Mouse (Mus musculus): ENCODE data around the gene Pdcd4. TPM values are rescaled to one million over a fixed set of nuclear protein-coding genes. Genes with fewer than 3 reads are reported as not detected.

Pdcd4 gene
- polyA plus RNA-seq, 1 experiment, result 30.8 TPM

DNA sequence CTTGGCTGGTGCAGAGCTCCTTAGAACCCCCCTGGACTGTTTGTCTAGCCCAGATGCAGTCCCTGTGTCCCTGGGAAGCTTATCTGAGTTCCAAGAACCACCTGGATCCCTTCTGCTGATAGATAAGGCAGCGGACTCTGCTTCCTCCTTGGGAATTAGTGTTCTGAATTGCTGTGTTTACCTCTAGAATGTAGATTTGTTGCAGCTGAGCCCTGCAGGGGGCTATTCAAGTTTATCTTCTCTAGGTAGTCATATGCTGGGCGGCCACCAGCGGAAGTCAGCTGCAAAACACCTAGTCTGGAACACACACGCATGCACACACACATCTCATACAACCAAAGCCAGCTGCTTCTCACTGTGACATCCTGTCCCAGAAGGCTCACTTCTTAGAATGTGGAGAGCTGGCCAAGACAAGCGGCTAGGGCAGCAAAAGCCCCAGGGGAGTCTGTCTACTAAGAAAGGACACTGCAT lies 1.2 kb upstream of the Pdcd4 start:
- DNase-seq (ENCODE audit: low read depth), result no peak
- TF ChIP-seq POLR2A (IDR thresholded peaks at IDR 0.05; ENCODE audit: borderline replicate concordance, extremely low read depth, insufficient read depth, insufficient read length, poor library complexity, severe bottlenecking) (no peak), CTCF (IDR thresholded peaks at IDR 0.05; ENCODE audit: borderline replicate concordance, extremely low read depth, insufficient read depth, insufficient read length) (no peak)

- DNase-seq (ENCODE audit: low read depth), result no peak
- TF ChIP-seq CTCF (IDR thresholded peaks at IDR 0.05; ENCODE audit: borderline replicate concordance, extremely low read depth, insufficient read depth, insufficient read length), result no peak
- TF ChIP-seq POLR2A (IDR thresholded peaks at IDR 0.05; ENCODE audit: borderline replicate concordance, extremely low read depth, insufficient read depth, insufficient read length, poor library complexity, severe bottlenecking), result no peak
Observed at GRCm38 (mm10) chr19:53891569-53891968, 462 bp upstream of the Pdcd4 start.

DNA sequence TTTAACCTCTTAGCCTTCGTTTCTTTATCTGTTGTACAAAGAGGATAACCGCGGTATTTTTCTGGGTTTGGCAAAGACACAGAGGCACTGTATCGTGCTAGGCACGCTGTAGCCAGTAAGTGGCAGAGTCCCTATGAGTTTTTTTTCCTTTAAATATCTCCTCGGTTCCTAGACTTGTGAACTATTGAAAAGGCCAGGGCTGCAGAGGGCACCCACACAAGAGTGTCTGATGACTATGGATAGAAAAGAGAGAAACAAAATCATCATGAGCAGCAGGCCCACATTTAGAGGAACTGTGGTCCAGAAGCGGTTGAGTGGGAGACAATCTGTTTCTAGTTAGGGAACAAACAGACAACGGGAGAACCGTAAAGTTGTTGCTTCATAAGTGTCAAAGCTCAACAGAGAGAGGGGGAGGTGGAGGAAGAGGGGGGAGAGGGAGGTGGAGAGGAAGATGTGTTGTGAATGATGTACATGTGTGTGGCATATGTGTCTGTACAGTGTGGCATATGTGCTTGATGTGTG lies 868 bp downstream of the Pdcd4 start:
- DNase-seq (ENCODE audit: low read depth), result no peak
- TF ChIP-seq CTCF (IDR thresholded peaks at IDR 0.05; ENCODE audit: borderline replicate concordance, extremely low read depth, insufficient read depth, insufficient read length), result no peak

DNA sequence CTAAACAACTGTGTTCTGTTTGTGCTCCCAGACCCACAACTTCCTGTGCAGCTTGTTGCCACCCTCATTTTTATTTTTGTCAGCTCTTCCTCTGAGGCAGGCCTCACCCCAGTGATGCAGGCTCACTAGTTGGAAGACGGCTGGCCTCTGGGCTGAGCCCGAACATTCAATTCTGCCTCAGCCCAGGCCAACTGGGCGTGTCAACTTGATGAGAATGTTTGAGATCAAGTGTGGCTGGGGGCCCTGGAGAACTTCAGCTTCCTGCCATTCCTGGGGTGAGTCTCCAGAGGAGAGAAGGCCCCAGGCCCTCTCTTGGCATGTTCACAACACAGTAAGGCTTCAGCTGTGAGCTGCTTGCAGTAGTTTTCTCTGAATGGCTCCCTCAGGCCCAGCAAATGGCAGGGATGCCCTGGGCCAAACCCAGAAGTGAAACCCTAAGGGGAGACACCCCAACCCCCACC lies 1.7 kb downstream of the Pdcd4 start:
- TF ChIP-seq POLR2A (IDR thresholded peaks at IDR 0.05; ENCODE audit: borderline replicate concordance, extremely low read depth, insufficient read depth, insufficient read length, poor library complexity, severe bottlenecking) (no peak), CTCF (IDR thresholded peaks at IDR 0.05; ENCODE audit: borderline replicate concordance, extremely low read depth, insufficient read depth, insufficient read length) (no peak)
- no peak for DNase-seq (ENCODE audit: low read depth)

DNA sequence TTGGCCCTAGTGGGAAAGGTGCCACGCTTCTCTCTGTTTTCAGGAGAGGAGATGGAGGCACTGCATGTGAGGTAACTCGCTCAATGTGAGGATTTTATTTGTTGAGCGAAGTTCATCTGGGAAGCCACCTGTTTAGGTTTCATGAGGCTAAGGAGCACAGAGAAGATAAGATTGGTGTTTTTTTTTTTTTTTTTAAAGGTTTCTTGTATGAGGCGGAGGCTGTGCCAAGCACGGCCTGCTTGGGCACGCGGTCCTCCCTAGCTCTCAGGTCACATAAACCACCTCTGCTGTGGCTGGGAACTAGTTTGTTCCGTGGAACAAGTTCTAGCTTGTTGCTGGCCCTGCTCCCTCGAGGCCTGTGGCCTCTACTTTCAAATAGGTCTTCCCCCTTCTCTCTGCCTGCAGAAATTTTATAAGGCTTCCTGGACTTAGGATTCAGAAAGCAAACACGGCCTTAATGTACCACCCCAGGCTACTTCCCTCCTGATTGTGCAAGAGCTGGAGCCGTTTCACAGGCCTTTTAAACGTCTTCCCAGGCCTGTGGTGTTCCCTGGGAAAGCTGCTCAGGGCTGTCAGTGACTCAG lies 2.6 kb downstream of the Pdcd4 start:
- no peak for TF ChIP-seq POLR2A (IDR thresholded peaks at IDR 0.05; ENCODE audit: borderline replicate concordance, extremely low read depth, insufficient read depth, insufficient read length, poor library complexity, severe bottlenecking)
- no peak for TF ChIP-seq CTCF (IDR thresholded peaks at IDR 0.05; ENCODE audit: borderline replicate concordance, extremely low read depth, insufficient read depth, insufficient read length)
- DNase-seq (ENCODE audit: low read depth), result no peak

DNA sequence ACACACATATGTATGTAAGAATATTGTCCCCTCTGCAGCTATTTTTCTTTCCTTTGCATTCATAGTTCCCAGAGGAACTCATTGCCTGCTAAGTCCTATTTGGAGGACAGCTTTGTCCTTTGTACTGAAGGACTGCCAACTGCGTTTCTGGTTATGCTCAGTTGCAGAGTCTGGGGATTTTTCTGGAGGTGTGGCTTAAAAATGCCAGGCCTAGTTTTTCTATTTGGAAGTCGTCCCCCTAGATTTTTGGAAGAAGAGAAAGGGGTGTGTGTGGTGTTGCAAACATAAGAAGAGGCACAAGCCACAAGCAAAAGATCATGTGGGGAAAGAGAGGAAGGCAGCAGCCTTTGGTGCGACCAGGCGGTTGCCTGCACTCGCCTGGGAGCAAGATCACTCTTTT lies 6.0 kb downstream of the Pdcd4 start:
- TF ChIP-seq CTCF (IDR thresholded peaks at IDR 0.05; ENCODE audit: borderline replicate concordance, extremely low read depth, insufficient read depth, insufficient read length) (no peak), POLR2A (IDR thresholded peaks at IDR 0.05; ENCODE audit: borderline replicate concordance, extremely low read depth, insufficient read depth, insufficient read length, poor library complexity, severe bottlenecking) (no peak)
- no peak for DNase-seq (ENCODE audit: low read depth)

DNA sequence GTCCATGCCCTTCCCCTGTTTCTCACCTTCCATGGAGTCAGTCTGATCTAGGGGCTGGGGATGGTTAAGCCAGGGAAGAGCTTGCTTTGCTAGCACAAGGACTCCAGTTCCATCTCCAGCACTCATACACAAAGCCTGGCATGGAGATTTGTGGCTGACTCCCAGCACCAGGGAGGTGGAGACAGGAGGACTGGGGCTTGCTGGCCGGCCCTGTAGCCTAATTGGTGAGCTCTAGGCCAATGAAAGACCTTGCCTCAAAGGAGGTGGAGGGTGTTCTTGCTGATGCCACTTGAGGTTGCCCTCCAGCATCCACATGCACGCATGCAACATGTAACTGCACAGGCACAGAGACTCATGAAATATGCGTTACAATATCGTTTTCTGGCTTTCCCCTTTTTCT lies 6.5 kb downstream of the Pdcd4 start:
- no peak for TF ChIP-seq POLR2A (IDR thresholded peaks at IDR 0.05; ENCODE audit: borderline replicate concordance, extremely low read depth, insufficient read depth, insufficient read length, poor library complexity, severe bottlenecking)
- no peak for TF ChIP-seq CTCF (IDR thresholded peaks at IDR 0.05; ENCODE audit: borderline replicate concordance, extremely low read depth, insufficient read depth, insufficient read length)
- no peak for DNase-seq (ENCODE audit: low read depth)

DNA sequence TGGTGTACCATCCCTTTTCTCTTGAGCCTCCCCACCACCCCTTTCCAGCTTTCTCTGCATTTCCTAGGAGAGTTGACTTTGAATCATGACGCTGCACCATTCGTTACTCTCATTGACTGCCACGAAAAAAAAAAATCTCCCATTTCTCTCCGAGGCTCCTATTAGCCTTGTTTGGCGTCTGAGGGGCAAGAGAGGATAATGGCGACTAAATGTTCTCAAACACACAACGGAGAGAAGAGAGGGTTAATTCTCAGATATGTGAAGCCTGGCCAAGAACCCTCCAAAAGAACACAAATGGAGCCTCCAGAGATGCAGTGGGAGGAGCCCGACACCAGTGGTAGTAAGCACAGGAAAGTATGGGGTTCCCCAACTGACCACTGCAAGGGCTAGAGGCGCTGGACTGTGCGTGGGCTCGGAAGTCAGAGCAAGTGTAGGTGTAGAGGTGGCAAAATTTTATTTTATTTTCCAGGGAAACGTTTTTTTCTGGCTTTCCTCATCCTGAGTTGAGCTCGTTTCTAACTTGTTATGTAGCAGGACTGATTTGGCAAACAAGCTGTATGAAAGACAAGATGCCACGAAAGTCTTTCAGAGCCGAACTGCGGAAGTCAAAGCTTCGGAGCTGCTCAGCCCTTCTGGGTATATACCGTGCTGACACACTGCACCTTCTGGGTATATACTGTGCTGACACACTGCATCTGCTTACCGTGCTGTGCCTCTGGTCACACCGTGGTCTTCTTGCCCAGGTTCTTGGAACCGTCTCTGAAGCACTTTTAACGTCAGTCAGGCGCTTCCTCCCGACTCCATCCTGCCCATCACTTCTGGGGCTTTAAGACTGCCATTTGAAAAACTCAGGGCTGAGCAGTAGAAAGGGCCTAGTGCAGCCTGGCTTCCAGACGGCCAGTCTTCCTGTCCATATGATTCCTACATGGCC lies 7.2 kb downstream of the Pdcd4 start:
- no peak for TF ChIP-seq POLR2A (IDR thresholded peaks at IDR 0.05; ENCODE audit: borderline replicate concordance, extremely low read depth, insufficient read depth, insufficient read length, poor library complexity, severe bottlenecking)
- no peak for DNase-seq (ENCODE audit: low read depth)

DNA sequence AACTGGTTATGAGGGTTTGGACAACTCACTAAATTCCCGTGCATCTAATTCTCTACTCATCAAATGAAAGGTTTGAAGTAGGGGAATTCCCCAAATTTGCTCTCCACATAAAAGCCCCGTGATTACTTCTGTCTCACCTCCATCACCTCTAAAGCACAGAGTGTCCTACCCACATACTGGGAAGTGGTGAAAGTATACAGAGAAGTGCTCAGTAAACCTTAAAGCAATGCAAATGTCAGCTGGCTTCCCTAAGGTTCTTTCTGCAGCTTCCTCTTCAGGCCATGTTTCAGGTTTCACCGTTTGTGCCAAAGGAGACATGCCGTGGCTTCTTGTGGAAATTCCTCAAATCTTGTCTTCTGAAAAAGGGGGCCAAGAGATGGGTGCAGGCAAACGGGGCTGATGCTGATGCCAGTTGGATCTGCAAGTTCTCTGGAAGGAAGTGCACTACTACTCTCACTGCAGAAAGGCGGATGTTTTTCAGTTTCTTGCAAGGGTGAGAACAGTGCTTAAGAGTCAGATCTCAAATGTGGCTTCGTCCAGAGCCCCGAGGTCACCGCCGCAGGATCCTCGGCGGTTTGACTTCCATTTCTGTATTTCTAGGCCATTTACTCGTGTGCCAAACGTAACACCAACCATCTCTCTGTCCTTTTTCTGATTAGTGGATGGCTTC lies 8.0 kb downstream of the Pdcd4 start:
- no peak for TF ChIP-seq POLR2A (IDR thresholded peaks at IDR 0.05; ENCODE audit: borderline replicate concordance, extremely low read depth, insufficient read depth, insufficient read length, poor library complexity, severe bottlenecking)
- no peak for TF ChIP-seq CTCF (IDR thresholded peaks at IDR 0.05; ENCODE audit: borderline replicate concordance, extremely low read depth, insufficient read depth, insufficient read length)
- DNase-seq (ENCODE audit: low read depth), result no peak

DNA sequence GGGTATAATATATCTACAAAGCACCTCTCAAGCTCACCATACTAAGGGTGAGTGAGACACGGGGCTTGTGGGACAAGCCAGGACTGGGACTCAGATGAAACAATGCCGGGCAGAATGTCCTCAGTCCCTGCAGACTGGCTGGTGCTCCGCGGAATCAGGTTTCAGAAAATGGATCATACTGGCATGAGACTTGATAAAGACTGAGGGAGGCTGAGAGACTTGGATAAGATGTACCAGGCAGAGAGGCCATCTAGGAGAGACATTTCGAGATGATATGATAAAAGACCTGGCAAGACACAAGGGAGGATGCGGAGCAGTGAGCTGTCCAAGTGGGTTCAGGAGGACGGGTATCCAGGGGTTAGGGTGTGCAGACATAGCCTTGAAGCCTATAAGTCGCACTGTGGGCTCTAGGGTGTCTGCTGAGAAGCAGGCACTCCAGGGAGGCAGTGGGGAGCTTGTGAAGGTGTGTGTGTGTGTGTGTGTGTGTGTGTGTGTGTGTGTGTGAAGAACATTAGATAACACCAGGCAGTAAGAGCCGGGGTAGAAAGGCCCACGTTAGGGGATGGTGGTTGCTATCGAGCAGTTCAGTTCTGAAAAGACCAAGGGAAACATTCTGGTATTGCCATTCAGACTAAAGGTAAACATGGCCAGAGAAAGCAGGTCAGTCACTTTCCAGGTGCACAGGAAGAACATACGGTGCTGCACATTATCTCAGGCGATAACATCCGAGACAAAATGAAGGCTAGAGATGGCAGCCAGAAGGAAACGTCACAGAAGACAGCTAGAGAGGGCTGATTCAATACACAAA lies 10.1 kb downstream of the Pdcd4 start:
- no peak for DNase-seq (ENCODE audit: low read depth)
- TF ChIP-seq POLR2A (IDR thresholded peaks at IDR 0.05; ENCODE audit: borderline replicate concordance, extremely low read depth, insufficient read depth, insufficient read length, poor library complexity, severe bottlenecking), result no peak
- no peak for TF ChIP-seq CTCF (IDR thresholded peaks at IDR 0.05; ENCODE audit: borderline replicate concordance, extremely low read depth, insufficient read depth, insufficient read length)

All from brain, embryonic 14.5 days (tissue).